Mouse (Mus musculus) left cerebral cortex, adult 9 months (tissue): ENCODE data around the gene Naa80.
A peak's percentile ranks its signal among the peaks of the same experiment; 100 is the strongest.
"Not testable (repeated sequence)": the region's sequence is repeated elsewhere in the genome, so short reads cannot be mapped to it uniquely, and the experiment has no call there.

ENCODE experiments used
- DNase-seq, 2 experiments: peaks; one replicate each; pipeline ENCODE4 v3.0.0; 2022; ENCODE audit warnings: low spot score in 2 of 2

Naa80 gene

GRCm38 (mm10) chr9:107550491-107551116 lies 28.1 kb upstream of the Naa80 start:
- DNase-seq: no peak

DNA sequence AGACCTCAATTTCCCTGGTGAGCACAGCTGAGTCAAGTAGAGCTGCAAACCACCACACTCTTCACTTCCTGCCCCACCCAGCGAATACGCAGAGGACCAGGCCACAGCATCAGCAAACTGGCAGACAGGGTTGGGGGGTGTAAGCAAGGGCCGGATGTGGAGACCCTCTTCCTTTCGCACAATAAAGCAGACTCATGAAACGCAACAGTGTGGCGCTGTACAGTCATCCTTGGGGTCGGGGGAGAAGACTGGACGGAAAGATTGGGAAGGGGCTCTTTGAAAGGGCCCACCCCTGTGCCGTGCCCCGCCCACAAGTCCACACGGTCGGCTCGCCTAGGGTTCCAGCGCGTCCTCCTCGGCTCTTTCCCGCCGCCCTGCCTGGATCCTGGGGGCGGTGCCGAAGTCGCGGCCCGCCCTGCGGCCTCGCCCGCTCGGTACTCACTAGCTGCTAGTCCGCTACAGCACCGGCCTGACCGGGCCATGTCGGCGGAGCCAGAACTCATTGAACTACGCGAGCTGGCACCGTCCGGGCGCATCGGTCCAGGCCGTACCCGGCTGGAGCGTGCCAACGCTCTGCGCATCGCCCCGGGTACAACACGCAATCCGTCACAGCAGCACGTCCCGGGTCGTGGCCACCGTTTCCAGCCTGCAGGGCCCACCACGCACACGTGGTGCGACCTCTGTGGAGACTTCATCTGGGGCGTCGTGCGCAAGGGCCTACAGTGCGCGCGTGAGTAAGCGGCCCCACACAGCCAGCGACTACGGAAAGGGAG lies 27.4 kb upstream of the Naa80 start, which contains the start of gene Rassf1:
Gene Rassf1 (plus strand): TSS at position 439 of the 773 bp plus-strand sequence.
- no peak for DNase-seq

- DNase-seq: no peak
Measured at GRCm38 (mm10) chr9:107551890-107552355, 26.8 kb upstream of the Naa80 start.

GRCm38 (mm10) chr9:107552690-107553393 lies 25.8 kb upstream of the Naa80 start:
- no peak for DNase-seq

DNA sequence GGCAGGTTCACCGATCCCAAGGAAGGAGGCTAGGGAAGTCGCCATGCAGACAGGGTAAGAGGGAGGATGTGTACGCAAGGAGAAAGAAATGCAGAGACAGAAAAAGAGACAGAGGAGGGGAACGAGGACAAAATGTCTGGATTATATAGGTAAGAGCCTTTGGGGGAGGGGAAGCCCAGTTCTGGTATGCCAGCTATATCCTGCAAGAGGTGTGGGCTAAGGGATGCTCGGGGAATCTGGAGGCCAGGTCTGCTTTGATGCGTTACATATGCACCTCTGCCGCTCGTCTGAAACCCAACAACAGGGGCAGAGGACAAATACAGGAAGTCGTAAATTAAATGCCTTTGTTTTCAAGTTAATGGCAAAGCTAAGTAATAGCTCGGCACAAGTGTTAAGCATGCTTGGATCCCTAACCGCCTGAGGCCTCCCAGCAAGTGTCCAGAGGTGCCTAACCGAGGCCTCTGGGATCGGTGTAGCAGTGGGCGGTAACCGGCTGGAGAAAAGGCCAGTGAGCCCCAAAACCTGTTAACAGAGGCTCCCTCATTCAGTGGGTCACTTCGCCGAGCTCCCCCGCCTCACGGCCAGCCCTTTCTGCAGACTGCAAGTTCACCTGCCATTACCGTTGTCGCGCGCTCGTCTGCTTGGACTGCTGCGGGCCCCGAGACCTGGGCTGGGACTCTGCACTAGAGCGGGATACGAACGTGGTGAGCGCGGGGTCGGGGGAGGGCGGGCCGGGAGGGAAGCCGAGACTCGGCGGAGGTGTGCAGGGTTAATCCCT lies 25.0 kb upstream of the Naa80 start:
- DNase-seq: no peak

DNA sequence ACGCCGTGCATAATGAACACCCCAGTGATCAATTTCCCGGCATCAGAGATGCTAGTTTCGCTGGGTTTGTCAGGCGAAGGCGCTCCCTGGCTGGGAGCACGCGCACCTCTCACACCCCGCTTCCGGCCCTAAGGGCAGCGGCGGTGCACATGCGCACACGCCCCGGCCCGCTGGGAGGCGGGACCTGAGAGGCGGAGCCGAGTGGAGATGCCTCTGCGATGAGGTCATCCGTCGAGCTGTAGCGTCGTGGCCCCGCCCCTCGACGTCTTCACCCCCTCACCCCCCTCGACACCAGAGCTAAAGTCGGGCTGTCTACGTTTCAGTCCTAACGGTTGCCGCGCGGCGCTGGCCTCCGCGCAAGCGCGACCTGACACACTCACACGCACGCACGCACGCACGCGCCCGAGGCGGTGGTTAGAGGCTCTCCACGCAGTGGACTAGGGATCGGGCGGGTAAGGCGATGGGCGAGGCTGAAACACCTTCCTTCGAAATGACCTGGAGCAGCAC lies 24.3 kb upstream of the Naa80 start:
- DNase-seq: peak; percentile 90 to 94

DNA sequence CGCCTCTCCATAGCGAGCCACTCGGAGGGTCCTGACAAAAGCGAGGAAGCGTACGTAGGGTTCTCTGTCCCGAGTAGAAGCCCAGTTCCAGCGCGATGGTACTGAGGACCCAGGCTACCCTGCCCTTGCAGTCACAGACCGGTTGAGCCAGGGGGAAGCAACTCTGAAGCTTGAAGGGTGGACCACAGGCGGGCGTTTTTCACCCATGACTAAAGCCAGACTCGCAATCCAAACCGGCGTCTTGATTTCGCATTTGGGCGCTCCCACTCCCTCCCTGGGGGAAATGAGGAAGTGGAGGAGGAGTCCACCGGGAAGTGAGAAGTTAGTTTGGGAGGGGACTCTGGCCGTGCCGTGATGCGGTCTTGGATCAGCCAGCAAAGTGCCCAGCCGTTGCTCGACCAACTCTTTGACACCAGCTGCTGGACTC lies 23.6 kb upstream of the Naa80 start:
- DNase-seq: no peak

- DNase-seq: no peak
Measured at GRCm38 (mm10) chr9:107555701-107556100, 23.0 kb upstream of the Naa80 start.

DNA sequence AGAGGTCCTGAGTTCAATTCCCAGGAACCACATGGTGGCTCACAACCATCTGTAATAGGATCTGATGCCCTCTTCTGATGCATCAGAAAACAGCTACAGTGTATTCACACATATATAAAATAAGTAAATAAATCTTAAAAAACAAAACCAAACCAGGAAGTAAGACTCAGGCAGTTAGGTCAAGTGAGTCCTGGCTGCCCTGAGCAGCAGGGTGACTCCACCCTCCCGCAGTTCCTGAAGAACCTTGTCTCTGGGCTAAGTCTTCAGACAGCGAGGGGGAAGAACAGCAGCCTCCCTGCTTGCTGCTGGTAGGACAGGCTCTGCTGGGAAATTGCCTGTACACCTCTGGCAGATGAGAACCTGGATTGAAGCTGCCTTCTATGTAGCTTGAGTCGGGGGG lies 22.3 kb upstream of the Naa80 start:
- DNase-seq: no peak

DNA sequence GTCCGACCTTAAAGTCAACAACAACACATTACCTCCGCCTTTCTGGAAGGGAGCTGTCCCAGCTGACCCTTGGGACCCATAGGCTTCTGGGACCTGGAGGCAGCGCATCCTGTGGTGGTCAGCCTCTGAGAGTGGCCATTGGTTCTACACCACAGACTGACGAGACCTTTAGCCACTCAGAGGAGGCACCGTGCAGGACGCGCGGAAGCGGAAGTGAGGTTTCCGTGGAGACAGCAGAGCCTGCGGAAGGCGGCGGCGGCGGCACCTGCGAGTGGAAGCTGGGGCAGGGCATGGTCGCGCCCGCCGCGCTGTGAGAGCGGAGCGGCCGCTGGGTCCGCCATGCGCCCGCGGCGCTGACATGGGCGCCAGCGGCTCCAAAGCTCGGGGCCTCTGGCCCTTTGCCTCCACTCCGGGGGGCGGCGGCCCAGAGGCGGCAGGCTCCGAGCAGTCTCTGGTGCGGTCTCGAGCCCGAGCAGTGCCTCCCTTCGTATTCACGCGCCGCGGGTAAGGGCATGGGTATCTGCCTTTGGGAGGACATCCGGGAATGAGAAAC lies 15.6 kb upstream of the Naa80 start, which contains the start of gene Tusc2:
Gene Tusc2 (plus strand): TSS at position 227 of the 553 bp plus-strand sequence.
- peak; percentile 92 to 96 for DNase-seq

DNA sequence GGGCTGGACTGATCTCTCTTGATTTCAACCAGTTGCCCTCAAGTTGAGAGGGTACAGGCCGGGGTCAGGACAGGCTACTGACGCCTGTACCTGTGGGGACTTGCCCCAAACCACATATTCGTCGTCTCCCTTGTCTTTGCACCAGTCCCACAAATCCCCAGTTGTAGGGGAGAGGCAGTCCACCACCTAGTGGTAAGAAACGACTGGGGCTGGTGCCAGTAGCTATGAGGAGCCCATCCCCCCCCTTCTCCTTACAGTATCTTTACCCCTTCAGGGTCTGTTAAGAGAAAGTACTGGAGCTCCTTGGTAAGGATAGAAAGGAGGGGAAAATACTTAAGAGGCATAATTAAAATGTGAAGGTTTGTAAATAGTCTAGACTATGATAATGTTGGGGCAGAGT lies 13.1 kb upstream of the Naa80 start:
- not testable (repeated sequence) for DNase-seq

GRCm38 (mm10) chr9:107566041-107566709 lies 12.5 kb upstream of the Naa80 start:
- DNase-seq: peak in 1 of 2 experiments; percentile 79

GRCm38 (mm10) chr9:107566855-107567254 lies 11.8 kb upstream of the Naa80 start:
- DNase-seq: no peak

DNA sequence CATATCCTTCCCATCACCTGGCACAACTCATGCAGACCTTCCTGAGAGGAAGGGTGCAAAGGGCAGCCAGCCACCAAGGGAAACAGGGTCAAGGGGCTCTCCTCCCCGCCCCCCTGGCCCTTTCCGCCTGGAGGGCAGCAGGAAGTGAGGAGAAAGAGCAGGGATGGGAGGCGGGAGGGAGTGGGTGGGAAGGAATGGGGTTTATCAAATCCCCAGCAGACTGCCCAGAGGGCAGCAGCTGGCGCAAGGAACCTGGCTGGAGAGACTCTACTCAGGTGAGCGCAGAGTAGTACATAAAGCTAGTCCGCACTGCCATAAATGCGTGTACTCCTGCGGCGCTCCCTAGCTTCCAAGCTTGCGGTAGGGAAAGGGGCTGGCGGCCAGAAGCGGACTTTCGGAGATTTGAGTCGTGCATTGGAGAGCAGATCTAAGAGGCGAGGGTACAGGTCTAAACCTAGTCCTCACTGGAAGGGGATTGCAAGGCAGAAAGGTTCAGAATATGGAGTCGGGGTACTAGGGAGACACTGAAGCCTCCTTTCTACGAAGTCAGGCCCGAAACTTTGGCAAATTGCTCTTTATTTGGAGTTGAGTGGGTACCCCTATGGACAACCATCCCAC lies 10.9 kb upstream of the Naa80 start, which contains the start of gene Hyal2:
Gene Hyal2 (plus strand): TSS at position 244 of the 618 bp plus-strand sequence.
- DNase-seq: no peak

DNA sequence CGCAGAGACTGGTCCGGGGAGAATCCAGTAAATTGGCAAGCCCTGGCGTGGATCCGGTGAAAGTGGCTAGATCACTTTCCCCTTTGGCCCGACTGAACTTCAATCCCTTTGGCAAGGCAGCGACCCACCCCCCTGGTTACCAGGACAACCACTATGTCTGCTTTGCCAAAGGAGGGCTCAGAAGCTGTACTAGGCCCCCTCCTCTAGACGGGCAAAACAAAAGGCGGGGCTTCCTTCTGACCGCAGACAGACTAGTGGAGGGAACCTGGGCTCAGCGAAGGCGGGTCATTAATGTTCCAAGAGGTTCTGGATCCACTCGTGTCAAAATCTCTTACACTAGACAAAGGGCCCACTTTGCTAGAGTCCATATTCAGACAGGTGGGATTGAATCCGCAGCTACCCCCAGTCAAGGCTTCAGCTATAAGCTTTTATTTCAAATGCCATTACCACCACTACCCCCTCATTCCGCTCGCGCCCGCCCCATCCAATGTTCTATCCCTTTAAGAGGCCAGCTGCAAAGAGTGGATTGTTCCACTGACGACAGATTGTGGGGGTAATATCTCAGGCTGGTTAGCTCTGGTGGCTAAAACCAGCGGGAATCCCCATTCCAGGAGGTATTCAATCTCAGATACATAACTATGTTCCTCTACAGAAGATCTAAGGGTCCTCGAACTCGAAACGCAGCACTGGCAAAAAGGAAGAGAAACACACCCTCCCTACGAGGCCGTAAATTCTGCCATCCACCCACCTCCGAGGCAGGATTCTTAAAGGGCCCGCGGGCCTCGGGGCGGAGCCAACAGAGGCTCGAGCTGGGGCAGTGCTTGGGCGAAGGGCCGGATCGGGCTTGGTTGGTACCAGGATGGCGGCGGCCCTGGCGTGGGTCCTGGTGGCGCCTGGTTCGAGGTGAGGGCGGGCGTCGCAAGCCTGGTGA lies 10.1 kb upstream of the Naa80 start:
- DNase-seq: peak in 1 of 2 experiments; percentile 82

DNA sequence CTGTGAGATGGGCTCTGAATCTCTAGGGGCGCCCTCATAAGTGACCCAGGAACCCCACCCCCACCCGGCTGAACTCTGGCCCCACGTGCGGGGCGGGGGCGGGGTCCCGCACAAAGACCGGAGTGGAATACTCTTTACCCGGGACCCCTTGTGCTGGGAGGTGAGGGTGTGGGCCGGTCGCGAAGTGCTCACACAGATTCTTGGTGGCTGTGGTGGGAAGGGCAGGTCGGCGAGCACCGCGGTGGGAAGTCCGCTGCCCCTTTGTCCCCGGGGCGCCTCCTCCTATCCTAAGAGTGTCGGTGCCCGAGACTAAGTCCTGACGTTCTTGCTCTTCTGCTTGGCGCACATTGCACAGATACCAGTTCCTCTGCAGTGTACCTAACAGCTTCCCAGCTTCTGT lies 9.4 kb upstream of the Naa80 start:
- no peak for DNase-seq

GRCm38 (mm10) chr9:107570016-107570415 lies 8.7 kb upstream of the Naa80 start:
- DNase-seq: no peak

DNA sequence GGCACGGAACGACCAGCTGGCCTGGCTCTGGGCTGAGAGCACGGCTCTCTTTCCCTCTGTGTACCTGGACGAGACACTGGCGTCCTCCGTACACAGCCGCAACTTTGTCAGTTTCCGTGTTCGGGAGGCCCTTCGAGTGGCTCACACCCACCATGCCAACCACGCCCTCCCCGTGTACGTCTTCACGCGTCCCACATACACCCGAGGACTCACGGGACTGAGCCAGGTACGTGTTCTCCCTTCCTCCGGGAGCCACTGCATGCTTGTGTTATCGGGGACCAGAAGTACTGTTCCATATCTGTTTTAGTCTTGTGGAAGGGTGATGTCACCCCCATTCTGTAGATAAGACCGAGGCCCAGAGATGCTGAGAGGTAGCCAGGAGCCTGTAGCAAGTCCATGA lies 7.8 kb upstream of the Naa80 start:
- no peak for DNase-seq
